Mouse (Mus musculus) heart, postnatal 0 days (tissue): ENCODE measurements around the gene Gm11032. TPM values are rescaled to one million over a fixed set of nuclear protein-coding genes. Genes with fewer than 3 reads are reported as not detected.
"Not testable (repeated sequence)": the region's sequence is repeated elsewhere in the genome, so short reads cannot be mapped to it uniquely, and the experiment has no call there.

Source experiments
- ATAC-seq: fragments of 200-750 bp; cut with Nextera tagmentation; 2 replicates; pipeline ENCODE4 v1.8.0; 2017; ENCODE audit warnings: low read depth, moderate number of reproducible peaks, moderate library complexity; ENCODE audit not compliant: insufficient read depth
- DNase-seq: peaks from one replicate; pipeline ENCODE4 v3.0.0-alpha.2; 2016; ENCODE audit warnings: low spot score
- H3K27ac ChIP-seq: fragments of 300-500 bp; sonication (generic); 2 replicates; pipeline ENCODE4 v1.5.1; 2014; ENCODE audit warnings: low read depth, mild to moderate bottlenecking
- H3K27me3 ChIP-seq: fragments of 300-500 bp; sonication (generic); 2 replicates; pipeline ENCODE4 v1.6.1; 2014; ENCODE audit warnings: low read length, mixed read lengths; ENCODE audit not compliant: control insufficient read depth, insufficient read depth
- H3K36me3 ChIP-seq: fragments of 300-500 bp; sonication (generic); replicated peaks from 2 replicates; pipeline ENCODE4 v1.6.1; 2014; ENCODE audit warnings: low read length, mixed read lengths; ENCODE audit not compliant: control insufficient read depth, insufficient read depth
- H3K4me1 ChIP-seq: fragments of 300-500 bp; sonication (generic); 2 replicates; pipeline ENCODE4 v1.6.1; 2014; ENCODE audit warnings: antibody characterized with exemption; ENCODE audit not compliant: control insufficient read depth, insufficient read depth
- H3K4me2 ChIP-seq: fragments of 300-500 bp; sonication (generic); 2 replicates; pipeline ENCODE4 v1.6.1; 2014; ENCODE audit warnings: low read depth, mild to moderate bottlenecking, low read length, moderate library complexity
- H3K4me3 ChIP-seq: fragments of 300-500 bp; sonication (generic); 2 replicates; pipeline ENCODE4 v1.5.1; 2014; ENCODE audit warnings: low read depth, low read length
- H3K9ac ChIP-seq: fragments of 300-500 bp; sonication (generic); replicated peaks from 2 replicates; pipeline ENCODE4 v1.6.1; 2014; ENCODE audit warnings: low read depth, low read length, mixed read lengths
- H3K9me3 ChIP-seq: fragments of 300-500 bp; sonication (generic); replicated peaks from 2 replicates; pipeline ENCODE4 v1.6.1; 2016; ENCODE audit warnings: low read length; ENCODE audit not compliant: control insufficient read depth
- CTCF ChIP-seq: IDR thresholded peaks from 2 replicates; pipeline ENCODE4 v1.5.1; 2016; ENCODE audit warnings: antibody characterized with exemption, control low read depth, low read depth
- EP300 ChIP-seq: IDR thresholded peaks from 2 replicates; pipeline ENCODE4 v1.6.1; 2016; ENCODE audit warnings: antibody characterized with exemption, low read depth
- WGBS: fragments of 180-500 bp; shearing (Covaris S2); extraction: QIAGEN DNeasy Blood & Tissue Kit; methylation state at CpG from one replicate; pipeline ENCODE4 v1.1.7; 2014; 5-methylcytosine and 5-hydroxymethylcytosine counted together
- polyA plus RNA-seq: library from polyadenylated mRNA; unstranded; fragments of >200 nt; fragmentation: Nextera tagmentation; extraction: Ambion mirVana; gene quantifications from 2 replicates; pipeline ENCODE4 v1.2.1, GENCODE M21; 2015
- total RNA-seq: library from RNA; depleted of rRNA; stranded (reverse); fragments of >200 nt; gene quantifications from 2 replicates; pipeline ENCODE4 v1.2.3, GENCODE M21; 2014; ENCODE audit warnings: low replicate concordance; rRNA removed

Gene Gm11032
- total RNA-seq, result not detected in 2 replicates
- not detected in 2 replicates for polyA plus RNA-seq

GRCm38 (mm10) chr11:4620017-4620485, at the start of gene Gm11032:
Gene Gm11032, plus strand, starts transcription at chr11:4620067.
- H3K27ac ChIP-seq, result no peak within 1 kb of the TSS
- no peak for TF ChIP-seq EP300
- TF ChIP-seq CTCF, result no peak
- 0 out of 2 replicates have a peak within 1 kb of the TSS, but pooled peaks have one; percentile 5 for H3K4me3 ChIP-seq
- no peak within 1 kb of the TSS for H3K9ac ChIP-seq
- H3K36me3 ChIP-seq, result no peaks in the 10 kb centered on the region
- H3K4me2 ChIP-seq, result peak within 1 kb of the TSS; percentile 44
- no peaks in the 10 kb centered on the region for H3K27me3 ChIP-seq
- no peak for DNase-seq
- 31% methylated on average over 16 of the region's 16 CpGs for WGBS
- peak; percentile 47 for ATAC-seq
- 0 out of 2 replicates have a peak, but pooled peaks cover 6% of the 10 kb centered on the region for H3K4me1 ChIP-seq
- H3K9me3 ChIP-seq, result no peaks in the 10 kb centered on the region

GRCm38 (mm10) chr11:4571491-4571901, 48.4 kb upstream of the Gm11032 start:
- Histone ChIP-seq H3K9me3 (no peaks in the 10 kb centered on the region), H3K4me3 (no peak overlapping the region), H3K27ac (no peak overlapping the region), H3K4me1 (peaks cover 10% of the 10 kb centered on the region), H3K9ac (no peak overlapping the region), H3K36me3 (no peaks in the 10 kb centered on the region), H3K27me3 (no peaks in the 10 kb centered on the region), H3K4me2 (no peak overlapping the region)
- 46% methylated on average over 4 of the region's 4 CpGs for WGBS
- ATAC-seq (no peak), DNase-seq (no peak)
- no peak for TF ChIP-seq CTCF
- TF ChIP-seq EP300, result no peak

GRCm38 (mm10) chr11:4576090-4576732, 43.7 kb upstream of the Gm11032 start:
- whole genome bisulfite sequencing, result 58% methylated on average over 2 of the region's 2 CpGs
- not testable (repeated sequence) for ATAC-seq, H3K9ac ChIP-seq, H3K4me2 ChIP-seq, DNase-seq, H3K27me3 ChIP-seq, H3K4me3 ChIP-seq, H3K27ac ChIP-seq, H3K9me3 ChIP-seq, H3K36me3 ChIP-seq
- H3K4me1 ChIP-seq, result peaks cover 15% of the 10 kb centered on the region

GRCm38 (mm10) chr11:4577079-4577478, 42.8 kb upstream of the Gm11032 start:
- no peak for TF ChIP-seq CTCF
- TF ChIP-seq EP300, result no peak

GRCm38 (mm10) chr11:4578682-4579081, 41.2 kb upstream of the Gm11032 start:
- ATAC-seq (no peak), DNase-seq (no peak)
- 23% methylated on average over 2 of the region's 2 CpGs for WGBS
- H3K4me3 ChIP-seq, result no peak overlapping the region
- TF ChIP-seq CTCF (no peak), EP300 (no peak)
- no peaks in the 10 kb centered on the region for H3K27me3 ChIP-seq
- no peaks in the 10 kb centered on the region for H3K9me3 ChIP-seq
- H3K4me2 ChIP-seq, result no peak overlapping the region
- H3K36me3 ChIP-seq, result no peaks in the 10 kb centered on the region
- 0 out of 2 replicates have a peak, but pooled peaks cover 6% of the 10 kb centered on the region for H3K4me1 ChIP-seq
- H3K9ac ChIP-seq, result no peak overlapping the region
- H3K27ac ChIP-seq, result no peak overlapping the region

More at GRCm38 (mm10) chr11:4577079-4577478, 42.8 kb upstream of the Gm11032 start:
- H3K9me3 ChIP-seq, result no peaks in the 10 kb centered on the region
- H3K36me3 ChIP-seq, result no peaks in the 10 kb centered on the region
- H3K27ac ChIP-seq, result no peak overlapping the region
- no peak overlapping the region for H3K4me3 ChIP-seq
- WGBS, result 76% methylated on average over 2 of the region's 2 CpGs
- no peak overlapping the region for H3K9ac ChIP-seq
- ATAC-seq (no peak), DNase-seq (no peak)
- no peak overlapping the region for H3K4me2 ChIP-seq
- H3K27me3 ChIP-seq, result no peaks in the 10 kb centered on the region
- H3K4me1 ChIP-seq, result 0 out of 2 replicates have a peak, but pooled peaks cover 6% of the 10 kb centered on the region

- Histone ChIP-seq H3K4me3 (no peak overlapping the region), H3K4me1 (peaks cover 21% of the 10 kb centered on the region), H3K4me2 (no peak overlapping the region), H3K27ac (no peak overlapping the region), H3K9ac (no peak overlapping the region), H3K9me3 (no peaks in the 10 kb centered on the region), H3K36me3 (0 out of 2 replicates have a peak, but pooled peaks cover 7% of the 10 kb centered on the region), H3K27me3 (no peaks in the 10 kb centered on the region)
- DNase-seq (no peak), ATAC-seq (no peak)
- TF ChIP-seq CTCF, result no peak
- no peak for TF ChIP-seq EP300
- 81% methylated on average over 4 of the region's 4 CpGs for WGBS
These were observed 28.1 kb upstream of the Gm11032 start for GRCm38 (mm10) chr11:4591811-4592210.
